Mouse (Mus musculus) C2C12 (cell line): ENCODE measurements around the gene Skap1.

Experiments used
- CEBPB ChIP-seq: IDR thresholded peaks from one replicate; pipeline ENCODE4 v1.6.1; 2011; ENCODE audit warnings: low read depth, mild to moderate bottlenecking, control low read depth, moderate library complexity
- CTCF ChIP-seq: IDR thresholded peaks from one replicate; pipeline ENCODE4 v1.5.1; 2011; ENCODE audit not compliant: control insufficient read depth, insufficient read depth, insufficient read length
- MAX ChIP-seq: IDR thresholded peaks from one replicate; pipeline ENCODE4 v1.6.1; 2011; ENCODE audit warnings: mild to moderate bottlenecking, control low read depth
- USF1 ChIP-seq: IDR thresholded peaks from one replicate; pipeline ENCODE4 v1.6.1; 2011; ENCODE audit warnings: low read depth, mild to moderate bottlenecking, control low read depth, moderate library complexity

DNA sequence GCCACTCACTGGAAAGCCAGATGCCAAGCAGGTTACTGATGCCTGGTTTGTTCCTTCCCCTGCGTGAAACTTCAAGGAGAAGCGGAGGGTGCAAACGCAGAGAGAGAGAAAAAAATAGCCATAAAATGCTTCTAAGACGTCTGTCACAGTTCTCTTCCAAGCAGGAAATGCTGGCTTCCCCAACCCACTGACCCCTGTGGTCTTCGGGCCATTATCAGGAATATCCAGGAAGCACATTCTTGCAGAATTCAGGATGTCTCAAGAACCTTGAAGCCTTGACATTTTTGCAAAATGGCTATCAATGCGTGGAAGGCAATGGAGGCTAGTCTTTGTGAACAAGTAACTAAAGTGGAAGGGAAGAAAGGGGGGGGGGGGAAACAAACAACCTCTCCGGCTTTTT is 180.6 kb downstream of the Skap1 start:
- no peak for TF ChIP-seq CTCF
- no peak for TF ChIP-seq USF1
- TF ChIP-seq CEBPB, result no peak
- no peak for TF ChIP-seq MAX
